Mouse (Mus musculus): ENCODE data around the gene Fbxl20.
A peak's percentile ranks its signal among the peaks of the same experiment; 100 is the strongest.

DNA sequence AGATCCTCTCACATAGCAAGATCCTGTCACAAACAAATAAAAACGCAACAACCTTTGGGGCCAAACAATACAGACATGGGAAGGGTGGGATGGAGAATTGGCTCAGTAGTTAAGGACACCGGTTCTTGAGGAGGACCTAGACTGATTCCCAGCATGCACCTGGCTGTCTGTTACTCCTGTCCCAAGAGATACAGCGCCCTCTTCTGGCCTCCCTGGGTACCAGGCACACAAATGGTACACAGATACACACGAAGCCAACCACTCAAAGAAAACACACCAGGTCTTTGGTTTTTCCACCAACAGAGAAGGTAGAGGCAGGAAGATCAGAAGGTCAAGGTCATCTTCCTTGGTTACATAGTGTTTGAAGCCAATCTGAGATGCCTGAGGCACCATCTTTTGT, 104.6 kb downstream of the Fbxl20 start:
- TF ChIP-seq CTCF (IDR thresholded peaks at IDR 0.05; ENCODE audit: low read depth) (peak; percentile 57), EP300 (IDR thresholded peaks at IDR 0.05; ENCODE audit: low read depth) (no peak)
